Mouse (Mus musculus) C2C12 (cell line): Measurements from ENCODE around the gene Foxa3.

ENCODE experiments used
- CEBPB ChIP-seq: IDR thresholded peaks from one replicate; pipeline ENCODE4 v1.6.1; 2011; ENCODE audit warnings: low read depth, mild to moderate bottlenecking, control low read depth, moderate library complexity
- CTCF ChIP-seq: IDR thresholded peaks from one replicate; pipeline ENCODE4 v1.5.1; 2011; ENCODE audit not compliant: control insufficient read depth, insufficient read depth, insufficient read length
- MAX ChIP-seq: IDR thresholded peaks from one replicate; pipeline ENCODE4 v1.6.1; 2011; ENCODE audit warnings: mild to moderate bottlenecking, control low read depth
- MYOG ChIP-seq: IDR thresholded peaks from one replicate; pipeline ENCODE4 v1.6.1; 2011; ENCODE audit not compliant: control insufficient read depth, insufficient read length; ENCODE audit errors: extremely low read depth
- USF1 ChIP-seq: IDR thresholded peaks from one replicate; pipeline ENCODE4 v1.6.1; 2011; ENCODE audit warnings: low read depth, mild to moderate bottlenecking, control low read depth, moderate library complexity

GRCm38 (mm10) chr7:19046286-19047069 lies 23.1 kb upstream of the Foxa3 start:
- TF ChIP-seq MYOG (no peak), USF1 (no peak), CTCF (no peak), MAX (no peak), CEBPB (no peak)
